Mouse (Mus musculus): Measurements from ENCODE around the gene Gm21987.

The Gm21987 gene

DNA sequence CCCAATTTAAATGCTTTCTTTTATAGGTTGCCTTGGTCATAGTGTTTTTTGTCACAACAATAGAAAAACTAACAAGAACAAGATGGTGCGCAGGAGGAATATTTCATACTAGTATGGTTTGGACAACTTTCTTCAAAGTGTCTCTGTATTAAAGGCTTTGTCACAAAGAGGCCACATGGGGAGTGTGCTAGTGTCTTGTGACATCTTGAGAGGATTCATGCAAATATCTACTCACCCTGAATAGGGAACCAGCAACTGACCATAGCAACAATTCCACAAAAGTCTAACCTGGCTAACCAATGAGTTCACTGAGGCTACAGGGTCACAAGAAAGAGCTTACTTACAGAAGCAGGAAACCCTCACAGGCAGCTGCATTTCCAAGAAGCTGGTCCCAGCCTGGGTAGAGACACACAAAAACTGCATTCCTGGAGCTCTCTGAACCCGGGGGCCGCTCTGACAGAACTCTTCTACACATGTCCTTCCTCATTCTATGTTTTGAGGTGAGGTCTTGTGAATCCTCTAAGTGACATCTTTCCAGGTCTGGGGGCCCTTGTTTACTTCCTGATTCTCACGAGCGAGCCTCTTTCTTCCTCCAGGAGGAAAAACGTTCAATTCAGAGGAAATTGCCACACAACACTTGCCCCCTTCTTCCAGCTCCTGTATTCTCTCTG lies 48.4 kb downstream of the Gm21987 start:
- no peak for DNase-seq (ENCODE audit: low spot score)

DNA sequence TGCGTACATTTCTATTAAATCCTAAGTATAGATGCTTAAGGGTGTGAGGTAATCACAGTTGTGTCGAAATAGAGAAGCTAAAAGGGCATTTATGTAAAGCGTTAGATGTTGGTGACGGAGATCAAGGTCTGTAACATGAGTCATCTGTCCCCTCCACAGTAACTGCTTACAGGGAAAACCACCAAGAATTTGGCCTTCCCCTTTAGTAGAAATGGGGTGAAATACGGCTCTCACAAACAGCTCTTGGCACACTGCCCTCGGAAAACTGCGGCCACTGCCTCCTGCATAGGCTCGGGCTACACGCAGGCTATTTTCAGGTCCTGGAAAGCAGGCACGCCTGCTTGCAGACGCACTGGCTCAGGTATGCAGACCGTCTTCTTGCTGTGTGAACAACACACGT lies 49.3 kb downstream of the Gm21987 start:
- no peak for DNase-seq (ENCODE audit: low spot score)

DNA sequence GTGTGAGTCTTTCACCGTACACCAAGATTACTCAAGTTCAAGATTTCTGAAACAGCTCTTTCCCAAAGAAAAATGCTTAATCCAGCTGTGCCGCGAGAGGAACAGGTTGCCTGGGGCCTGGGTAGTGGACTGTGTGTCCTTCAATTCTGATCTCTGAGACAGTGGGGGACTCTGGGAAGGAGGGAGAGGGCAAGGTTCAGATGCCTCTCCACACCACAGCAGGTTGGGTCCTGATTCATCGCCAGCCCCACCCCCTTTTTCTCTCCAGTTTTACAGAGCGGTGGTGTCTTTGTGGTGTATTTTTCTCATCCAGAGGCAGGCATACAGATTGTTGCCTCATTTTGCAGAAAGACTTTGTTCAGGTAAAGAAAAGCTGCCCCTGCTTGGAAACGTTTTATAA lies 51.4 kb downstream of the Gm21987 start:
- DNase-seq (ENCODE audit: low spot score), result no peak

DNA sequence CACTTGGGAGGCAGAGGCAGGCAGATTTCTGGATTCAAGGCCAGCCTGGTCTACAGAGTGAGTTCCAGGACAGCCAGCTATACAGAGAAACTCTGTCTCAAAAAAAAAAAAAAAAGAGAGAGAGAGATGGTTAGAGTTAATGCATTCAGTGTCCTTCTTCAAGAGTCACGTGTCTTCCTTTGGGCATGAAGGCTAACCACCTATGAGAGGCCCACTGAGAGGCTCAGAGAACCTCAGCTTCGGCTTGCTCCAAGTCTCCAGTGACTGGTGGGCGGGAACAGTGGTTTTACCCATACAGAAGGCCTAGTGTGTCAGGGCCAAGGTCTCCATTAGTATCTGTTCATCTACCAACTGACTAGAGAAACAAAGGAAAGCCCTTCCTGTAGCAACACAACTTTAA lies 52.2 kb downstream of the Gm21987 start:
- DNase-seq (ENCODE audit: low spot score), result no peak

DNA sequence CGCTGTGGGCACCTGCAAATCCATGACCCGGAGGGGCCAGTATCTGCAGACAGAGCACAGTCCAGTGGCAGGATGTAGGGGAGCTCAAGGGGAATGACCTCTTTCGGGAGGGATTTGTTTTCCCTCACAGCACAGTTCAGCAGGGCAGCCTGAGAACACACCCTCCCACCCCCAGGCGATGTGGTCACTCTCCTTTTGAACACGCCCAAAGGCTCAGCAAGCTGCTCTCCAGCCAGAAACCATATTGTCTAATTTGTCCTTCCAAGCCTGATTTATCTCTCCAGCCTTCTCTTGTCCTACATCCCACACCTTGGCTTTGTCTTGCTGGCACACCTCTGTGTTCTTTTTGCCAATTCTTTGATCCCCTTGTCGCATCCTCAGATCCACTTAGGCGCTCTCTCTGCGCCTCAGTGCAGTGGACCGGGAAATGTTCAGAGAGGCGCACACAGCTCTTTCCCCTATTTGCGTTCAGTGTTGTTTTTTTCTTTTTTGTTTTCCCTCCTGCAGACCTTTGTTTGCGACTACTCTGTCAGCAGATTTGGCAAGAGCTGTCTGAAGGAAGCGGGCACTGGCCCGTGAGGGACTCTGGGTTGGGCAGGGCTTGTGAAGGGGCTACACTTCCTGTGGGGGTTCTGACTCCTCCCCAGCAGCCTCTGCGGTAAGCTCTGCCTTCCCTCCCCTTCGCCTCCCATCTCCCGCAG lies 52.8 kb downstream of the Gm21987 start:
- no peak for DNase-seq (ENCODE audit: low spot score)

DNA sequence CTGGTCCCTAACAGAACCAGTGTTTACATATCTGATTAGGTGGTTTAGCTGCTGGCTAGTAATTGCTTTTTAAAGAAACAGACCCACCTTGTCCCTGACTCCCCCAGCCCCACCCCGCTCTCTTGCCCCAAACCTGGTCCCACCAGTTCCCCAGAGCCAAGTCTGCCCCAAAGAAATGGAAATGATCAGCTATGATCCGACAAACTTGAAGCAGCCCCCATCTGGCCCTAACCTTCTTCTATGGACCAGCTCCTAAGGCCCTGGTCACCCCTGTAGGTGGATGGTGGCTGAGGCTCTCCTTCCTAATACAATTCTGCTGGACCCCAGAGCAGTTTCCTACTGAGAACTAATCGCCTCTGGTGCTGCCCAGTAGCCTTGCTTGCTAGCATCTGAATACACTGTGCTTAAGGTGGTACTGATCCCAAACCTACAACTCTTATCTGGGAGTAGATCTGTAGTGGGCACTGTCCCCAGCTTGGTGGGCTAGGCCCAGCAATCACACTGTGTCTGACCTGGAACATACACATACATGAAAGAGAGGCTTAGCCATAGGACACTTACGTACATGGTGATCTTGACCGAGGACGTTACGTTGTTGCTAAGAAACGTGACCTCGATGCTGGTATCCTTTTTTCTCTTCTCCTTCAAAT lies 53.6 kb downstream of the Gm21987 start:
- no peak for DNase-seq (ENCODE audit: low spot score)

DNA sequence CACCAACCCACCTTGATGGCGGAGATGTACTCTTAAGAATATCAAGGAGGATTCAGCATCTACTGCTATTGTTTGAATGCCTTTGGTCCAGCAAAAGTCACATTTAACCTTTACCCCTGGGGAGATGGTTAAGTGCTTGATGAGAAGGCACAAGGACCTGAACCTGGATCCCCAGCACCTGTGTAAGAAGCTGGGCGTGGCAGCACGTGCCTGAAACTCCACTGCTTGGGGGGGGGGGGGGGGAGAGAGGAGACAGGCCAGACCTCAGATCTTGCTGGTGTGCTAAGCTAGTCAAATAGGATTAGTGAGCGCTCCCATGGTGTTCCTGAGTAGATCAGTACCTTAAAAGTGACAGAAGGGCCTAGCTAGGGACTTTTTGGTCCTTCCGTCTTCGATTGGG lies 54.6 kb downstream of the Gm21987 start:
- no peak for DNase-seq (ENCODE audit: low spot score)

DNA sequence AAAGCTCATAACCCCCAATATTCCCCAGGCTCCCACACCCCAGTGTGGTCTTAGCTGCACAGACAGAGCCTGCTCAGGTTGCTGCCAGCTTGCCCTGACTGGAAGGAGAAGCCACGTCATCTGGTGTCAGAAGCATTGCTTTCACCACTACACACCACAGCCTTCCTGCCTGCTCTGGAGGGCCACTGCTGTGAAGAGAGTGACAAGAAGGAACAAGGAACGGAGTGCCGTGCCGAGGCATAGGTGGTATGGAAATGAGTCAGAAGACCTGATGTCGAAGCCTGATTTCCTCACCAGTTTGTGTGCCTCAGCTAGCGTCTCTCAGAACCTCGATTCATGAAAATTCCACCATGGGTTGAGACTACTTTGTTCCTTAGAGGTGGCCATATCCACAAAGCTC lies 56.8 kb downstream of the Gm21987 start:
- no peak for DNase-seq (ENCODE audit: low spot score)

DNA sequence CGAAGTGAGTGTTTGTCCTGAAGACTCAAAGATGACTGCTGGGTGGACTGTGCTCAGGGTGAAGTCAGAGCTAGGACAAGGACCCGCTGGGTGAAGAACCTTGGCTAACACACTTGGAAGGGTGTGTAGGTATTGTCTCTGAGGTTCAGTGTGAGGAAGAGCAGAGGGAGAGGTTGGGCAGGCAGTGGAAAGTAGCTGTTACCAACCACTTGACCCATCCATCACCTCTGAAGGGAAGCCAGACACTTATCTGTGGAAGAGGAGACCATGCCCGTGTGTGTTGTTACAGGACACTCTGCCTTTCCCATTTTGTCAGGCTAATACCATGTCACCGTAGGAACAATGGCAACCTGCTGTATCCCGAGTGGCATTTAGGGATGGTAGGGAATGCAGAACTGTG lies 59.5 kb downstream of the Gm21987 start:
- DNase-seq (ENCODE audit: low spot score), result no peak

DNA sequence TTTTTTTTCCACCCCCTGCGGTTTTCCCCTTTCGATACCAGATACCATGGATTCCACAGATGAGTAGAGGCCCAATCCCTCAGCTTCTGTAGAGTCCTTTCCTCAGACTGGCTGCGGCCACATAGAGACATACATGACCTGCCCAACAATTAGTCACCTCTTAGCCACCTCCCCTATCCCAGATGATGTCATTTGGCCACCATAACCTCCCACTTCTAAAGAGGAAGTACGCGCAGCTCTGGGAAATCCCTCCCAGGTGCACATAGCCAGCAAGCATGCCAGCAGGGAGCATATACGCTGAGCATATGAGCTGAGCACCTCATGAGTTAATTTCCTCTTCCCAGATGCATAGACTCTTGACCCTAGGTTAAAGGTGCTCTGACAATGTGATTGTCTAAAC lies 59.9 kb downstream of the Gm21987 start:
- no peak for DNase-seq (ENCODE audit: low spot score)

DNA sequence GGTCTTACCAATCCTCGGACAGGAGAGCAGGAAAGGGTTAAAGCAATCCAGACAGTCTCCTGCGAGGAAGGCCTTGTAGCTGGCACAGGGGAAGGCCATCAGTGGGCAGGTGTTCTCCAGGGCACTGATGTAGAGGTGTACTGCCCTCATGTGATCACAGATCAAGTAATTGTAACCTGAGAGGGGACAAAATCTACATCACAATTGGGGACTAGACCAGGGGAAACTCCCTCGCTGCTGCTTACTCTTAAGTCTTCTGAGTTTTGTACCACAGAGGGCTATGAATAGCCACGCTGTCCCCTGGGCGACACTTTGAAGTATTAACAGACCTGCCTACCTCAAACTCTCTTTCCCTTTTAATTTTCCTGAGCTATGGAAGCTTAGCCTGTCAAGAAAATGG lies 60.7 kb downstream of the Gm21987 start:
- no peak for DNase-seq (ENCODE audit: low spot score)

DNA sequence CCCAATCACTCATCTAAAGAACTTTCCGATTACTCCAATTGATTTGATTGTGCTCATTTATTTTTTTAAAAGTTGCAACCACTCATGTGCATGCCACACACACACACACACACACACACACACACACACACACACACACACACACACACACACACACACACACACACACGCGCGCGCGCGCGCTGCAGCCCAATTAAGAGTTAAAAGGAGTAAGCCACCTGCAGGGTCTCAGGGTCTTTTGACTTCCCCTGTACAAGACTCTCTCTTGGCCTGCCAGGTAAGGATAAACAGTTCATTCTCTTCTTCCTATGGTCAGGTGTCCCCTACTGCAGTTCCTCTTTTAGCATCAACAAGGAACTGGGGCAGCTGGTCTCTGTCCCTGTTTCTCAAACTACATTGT lies 61.6 kb downstream of the Gm21987 start:
- DNase-seq (ENCODE audit: low spot score), result no peak
